Mouse (Mus musculus) cerebellum, postnatal 36 days (tissue): ENCODE measurements at regions not wholly inside any gene's neighbourhood (a gene's known extent, or its start where the extent isn't known, plus 50 kb on each side); places are given as distances from the start of the nearest gene placed in this dataset.

ENCODE experiments used
- DNase-seq, 2 experiments: peaks; one replicate each; pipeline ENCODE4 v3.0.0; 2021 to 2022; ENCODE audit warnings: mixed read lengths in 2 of 2

DNA sequence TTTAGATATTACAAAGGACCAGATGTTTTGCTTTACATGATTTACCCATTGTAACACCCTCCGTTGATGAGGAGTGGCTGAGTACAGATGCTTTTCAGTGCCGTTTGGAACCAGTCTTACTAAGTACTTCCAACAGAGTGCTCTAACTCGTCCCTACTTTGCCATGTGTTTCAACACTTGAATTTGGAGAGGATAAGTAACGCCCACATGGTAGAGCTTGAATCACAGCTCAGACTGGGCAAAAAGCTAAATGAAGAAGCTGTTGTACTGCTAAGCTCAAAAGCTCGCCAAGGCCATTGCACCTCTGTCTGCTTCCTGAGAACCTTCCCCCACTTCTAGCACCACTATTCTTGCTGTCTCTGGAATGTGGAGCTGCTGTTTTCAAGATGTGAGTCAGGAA, 471.1 kb downstream of the Nfib start:
- no peak for DNase-seq

DNA sequence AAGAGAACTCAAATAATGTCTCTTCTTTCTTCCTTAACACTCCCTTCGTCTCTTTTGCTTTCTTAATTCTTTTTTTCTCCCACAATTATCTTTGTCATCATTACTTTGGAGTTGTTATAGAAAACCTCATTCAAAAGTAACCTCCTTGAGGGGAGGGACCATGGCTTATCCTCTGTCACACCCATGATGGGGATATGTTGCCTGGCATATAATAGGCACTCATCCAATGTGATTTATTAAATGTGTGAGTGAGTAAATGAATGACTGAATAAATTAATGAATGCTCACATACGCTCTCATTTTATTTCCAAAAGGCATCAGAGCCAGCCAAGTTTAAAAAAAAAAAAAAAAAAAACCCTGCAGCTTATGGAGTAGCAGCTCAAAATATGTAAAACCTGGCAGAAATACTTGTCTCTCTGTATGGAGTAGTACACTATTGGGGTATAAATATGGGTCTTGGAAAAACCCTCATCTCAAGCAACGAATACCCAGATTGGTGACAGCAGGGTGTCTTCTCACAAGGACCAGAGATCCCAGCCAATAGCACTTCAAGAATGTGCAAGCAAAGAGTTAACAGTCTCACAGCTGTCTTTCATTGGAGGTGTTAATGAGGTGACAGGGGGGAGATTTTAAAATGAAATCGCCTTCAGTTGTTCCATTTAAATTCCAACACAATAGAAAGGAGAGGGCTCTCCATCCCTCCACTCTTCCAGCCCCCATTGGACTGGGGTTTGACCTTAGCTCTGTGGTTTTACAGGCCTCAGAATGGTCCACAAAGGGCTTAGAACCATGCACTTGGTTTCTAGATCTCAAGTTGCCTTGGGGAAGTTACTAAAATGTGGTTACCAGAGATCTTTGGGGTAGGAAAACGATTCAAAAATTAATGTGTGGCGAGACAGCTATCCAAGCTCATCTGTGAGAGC, 479.1 kb downstream of the Nfib start:
- no peak for DNase-seq

DNA sequence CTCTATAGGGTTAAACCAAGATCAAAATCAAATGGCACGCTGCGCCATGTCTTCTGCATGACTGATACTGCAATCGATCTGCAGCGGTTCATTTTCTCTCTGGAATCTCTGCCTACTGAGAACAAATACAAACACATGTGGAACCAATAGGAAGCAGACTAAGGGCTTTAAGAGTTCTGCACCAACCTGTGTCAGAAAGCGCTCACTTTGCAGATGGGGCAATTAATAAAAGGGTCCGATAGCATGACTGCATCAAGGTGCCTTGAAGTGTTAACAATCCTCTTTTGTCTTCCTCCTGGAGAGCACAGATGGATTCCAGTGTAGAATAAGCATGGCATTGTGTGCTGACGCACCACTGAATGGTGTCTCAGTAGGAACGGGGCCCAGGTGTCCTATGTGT, 484.8 kb downstream of the Nfib start:
- DNase-seq, result no peak

DNA sequence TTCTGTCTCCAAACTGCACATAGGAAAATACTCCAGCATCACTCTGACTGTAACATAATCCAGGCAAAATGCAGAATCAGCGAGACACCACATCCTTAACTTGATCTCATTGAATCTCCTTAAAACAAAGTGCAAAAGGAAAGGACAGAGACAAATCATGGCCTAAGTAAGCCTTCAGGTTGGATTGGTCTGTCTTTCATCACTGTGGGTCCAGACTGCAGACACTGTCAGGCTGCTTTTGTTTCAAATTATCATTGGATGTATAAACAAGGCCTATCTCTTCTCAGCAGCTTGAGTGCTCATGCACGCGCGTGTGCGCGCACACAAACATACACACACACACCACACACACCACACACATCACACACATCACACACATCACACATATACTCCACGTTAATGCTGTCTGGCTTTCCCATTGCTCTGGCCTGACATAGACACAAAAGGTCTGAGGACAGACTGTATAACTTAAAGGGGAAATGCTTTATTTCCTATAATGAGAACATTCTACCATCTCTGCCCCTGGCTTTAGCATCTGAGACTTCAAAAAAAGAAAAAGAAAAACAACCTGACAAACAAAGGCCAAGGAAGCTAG, 485.3 kb downstream of the Nfib start:
- DNase-seq, result no peak

DNA sequence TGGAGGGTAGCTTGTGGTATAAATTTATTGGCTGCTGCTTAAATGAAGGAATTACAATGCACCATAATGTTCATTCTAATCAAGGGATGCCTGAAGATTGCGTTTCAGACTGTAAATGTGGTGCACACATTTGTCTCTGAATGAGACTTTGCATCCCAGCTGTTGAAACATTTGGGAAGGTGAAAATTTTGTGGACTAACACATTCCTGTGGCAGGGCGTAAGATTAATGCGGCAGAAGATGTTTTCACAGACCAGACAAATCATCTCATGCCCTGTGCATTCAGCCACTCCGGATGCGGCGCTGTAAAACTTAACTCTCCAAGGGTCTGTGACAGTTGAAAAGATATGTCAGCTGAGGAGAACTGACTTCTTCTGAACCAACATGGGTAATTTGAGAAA, 486.9 kb downstream of the Nfib start:
- no peak for DNase-seq

DNA sequence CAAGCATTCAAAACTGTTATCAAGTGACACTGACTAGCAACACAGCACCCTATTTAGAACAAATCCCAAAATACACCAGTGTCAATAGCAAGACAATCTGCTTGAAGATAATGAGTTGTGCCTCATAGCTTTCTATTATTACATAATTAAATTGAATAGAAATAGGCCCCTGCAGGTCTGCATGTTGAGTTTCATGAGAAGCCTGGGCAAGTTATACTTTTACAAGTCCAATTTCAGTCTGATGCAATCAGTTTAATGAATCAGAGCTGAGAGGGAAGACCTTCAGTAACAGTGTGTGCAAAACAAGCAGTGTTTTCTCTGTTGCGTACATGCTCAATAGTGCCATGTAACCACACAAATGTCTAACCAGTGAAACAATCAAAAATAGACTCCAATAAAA, 498.5 kb downstream of the Nfib start:
- no peak for DNase-seq

DNA sequence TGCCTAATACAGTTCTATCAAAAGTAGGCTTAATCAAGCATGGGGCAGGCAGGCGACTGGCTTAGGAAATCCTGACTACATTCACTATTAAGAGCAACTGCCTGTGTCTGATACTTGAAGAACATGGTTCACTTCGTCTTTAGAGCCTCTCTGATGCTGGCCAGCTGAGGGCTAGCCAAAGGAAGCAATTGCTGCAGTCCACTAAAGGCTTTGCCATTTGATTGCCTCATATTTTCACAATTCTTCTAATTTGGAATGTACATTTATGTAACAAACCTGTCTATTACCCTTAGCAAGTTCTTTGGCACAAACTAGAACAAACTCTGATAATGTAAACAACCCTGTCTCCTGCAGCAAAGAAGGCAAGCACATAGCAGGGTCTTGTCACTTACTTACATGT, 505.2 kb downstream of the Nfib start:
- DNase-seq, result no peak

DNA sequence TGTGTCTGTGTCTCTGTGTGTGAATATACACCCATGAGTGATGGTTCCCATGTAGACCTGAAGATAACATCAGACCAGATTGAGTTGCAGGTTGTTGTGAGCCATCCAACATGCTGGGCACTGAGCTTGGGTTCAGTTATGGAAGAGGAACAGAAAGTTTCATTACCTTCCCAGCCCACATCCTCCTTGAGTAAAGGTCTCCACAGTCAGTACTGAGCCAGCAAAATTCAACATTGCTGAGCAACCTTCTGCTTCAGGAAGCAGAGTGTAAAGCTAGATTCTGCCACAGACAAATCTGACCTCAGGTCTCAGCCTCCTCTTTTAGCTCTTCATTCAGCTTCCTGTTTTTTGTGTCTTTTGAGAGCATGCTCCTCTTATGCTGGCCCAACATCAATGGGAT, 506.4 kb downstream of the Nfib start:
- no peak for DNase-seq

DNA sequence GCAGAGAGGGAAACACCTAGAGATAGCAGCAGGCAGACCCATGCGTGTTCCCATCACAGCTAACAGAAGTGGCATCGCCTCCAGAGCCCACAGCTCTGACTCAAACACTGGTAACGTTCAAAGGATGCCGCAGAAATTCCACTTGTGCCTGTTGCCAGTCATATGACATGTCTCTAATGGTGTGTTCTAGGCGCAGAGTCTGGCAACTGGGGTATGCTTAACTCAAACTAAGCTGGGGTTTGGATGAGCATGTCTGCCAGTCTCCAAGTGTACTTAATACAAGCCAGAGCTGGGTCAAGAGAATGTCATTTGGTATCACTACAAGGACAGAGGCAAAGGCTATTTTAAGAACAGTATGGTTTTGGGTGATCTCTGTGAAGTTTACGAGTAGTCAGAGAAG, 507.9 kb downstream of the Nfib start:
- DNase-seq, result no peak

DNA sequence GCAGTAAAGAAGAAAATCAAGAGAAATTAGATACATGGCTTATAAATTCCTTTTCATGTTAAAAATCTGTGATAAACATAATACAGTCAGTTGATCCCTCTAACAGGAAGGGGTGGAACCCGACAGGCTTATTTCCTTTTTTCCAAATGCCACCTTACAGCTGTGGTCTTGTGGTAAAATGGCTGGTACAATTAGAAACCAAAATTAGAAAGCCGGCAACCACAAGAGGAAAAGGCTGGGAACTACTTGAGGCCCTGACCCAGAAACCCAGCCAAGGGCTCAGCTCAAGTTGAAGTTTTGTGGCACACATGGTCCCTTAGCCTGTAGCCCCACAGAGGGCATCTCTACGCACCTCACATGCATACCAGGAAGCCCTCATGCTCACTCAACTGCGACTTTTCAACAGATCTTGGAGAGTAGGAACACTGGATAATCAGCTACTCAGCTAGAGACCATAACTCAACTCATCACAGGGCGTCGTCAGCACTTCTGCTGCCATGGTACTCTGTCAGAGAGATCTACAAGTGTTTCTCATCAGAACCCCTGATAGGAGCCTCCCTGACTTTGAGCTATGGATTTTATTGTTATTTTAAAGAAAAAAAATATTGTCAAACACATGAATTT, 509.4 kb downstream of the Nfib start:
- no peak for DNase-seq

DNA sequence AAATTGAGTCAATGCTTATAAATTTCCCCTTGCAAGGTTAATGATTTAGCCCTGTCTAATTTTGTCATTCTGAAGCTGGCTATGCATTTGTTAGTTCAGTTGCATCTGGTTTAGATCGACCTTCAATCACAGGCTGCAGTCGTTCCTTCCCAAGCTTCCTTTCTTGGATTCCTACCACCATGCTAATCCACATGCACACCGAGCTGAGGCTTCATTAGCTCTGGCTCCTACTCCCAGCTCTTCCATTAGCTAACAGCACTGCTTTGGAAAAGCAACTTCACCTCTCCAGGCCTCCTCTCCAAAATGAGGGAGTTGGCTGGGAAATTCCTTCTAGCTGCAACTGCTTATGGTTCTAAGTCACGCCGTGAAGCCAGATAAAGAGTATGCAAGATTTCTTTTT, 511.6 kb downstream of the Nfib start:
- no peak for DNase-seq

DNA sequence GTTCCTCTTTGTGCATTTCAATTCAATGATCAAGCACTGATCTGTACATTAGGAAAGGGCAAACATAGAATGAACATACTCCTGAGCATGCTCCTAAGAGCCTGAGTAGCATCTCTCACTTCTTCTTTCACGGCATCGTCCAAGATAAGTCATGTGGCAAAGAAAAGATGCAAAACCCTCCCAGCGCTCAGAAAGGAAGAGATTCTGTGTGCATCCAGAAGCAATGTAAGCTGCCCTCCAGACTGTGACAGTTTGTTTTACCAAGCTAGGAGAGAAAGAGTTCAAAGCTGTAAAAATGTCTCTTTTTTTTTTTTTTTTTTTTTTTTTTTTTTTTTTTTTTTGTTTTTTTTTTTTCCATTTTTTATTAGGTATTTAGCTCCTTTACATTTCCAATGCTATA, 518.7 kb downstream of the Nfib start:
- no peak for DNase-seq

DNA sequence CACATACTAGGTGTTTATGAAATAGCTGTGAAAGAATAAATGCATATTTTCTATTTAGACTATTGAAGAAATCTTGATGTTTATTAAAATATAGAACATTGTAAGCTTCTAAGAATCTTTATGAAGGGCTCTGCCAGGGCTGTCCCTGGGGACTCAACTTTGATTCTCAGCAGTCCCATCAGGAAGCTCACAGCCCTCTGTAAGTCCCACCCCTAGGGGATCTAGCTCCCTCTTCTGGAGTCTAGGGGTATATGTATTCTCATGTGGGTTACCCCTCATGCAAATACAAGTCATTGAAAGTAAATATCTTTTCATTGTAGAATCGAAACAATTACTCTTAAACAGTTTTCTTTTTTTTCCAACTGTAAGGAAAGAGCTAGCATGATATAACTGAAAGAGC, 521.6 kb downstream of the Nfib start:
- DNase-seq, result no peak

DNA sequence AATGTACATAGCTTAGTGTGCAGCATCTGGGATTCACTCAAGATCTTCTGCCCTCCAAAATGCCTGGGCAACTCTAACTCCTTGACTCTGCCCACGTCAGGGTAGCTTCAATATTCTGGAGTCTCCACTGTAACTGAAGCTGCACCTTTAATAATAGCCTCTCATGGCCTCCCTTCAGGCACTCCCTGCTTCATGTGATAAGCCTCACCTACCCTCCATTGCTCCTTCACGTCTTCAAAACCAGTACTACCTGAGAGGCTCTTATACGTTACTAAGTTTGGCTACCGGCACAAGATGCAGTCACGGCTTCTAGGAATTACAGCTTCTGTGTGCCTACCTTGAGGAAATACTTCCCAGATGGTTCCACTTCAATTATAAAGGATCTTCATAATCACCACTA, 527.4 kb downstream of the Nfib start:
- DNase-seq, result no peak

DNA sequence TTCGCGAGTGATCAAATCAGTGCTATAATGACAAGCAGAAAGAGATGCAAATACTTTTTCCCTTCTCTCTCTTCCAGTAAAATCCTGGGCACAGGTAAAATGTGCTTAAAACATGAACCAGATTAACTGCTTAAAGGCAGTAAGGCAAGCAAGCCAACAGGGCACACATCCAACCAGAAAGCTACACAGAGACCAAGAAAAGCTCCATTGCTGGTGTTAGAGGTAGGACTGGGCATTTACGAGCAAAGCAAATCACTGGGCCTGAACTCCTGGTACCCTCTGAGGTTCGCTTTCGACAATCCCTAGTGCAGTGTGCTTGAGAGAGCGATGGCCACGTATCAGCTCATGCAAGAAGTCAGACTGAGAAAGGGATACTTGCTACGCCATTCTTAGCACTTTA, 528.8 kb downstream of the Nfib start:
- DNase-seq, result no peak

DNA sequence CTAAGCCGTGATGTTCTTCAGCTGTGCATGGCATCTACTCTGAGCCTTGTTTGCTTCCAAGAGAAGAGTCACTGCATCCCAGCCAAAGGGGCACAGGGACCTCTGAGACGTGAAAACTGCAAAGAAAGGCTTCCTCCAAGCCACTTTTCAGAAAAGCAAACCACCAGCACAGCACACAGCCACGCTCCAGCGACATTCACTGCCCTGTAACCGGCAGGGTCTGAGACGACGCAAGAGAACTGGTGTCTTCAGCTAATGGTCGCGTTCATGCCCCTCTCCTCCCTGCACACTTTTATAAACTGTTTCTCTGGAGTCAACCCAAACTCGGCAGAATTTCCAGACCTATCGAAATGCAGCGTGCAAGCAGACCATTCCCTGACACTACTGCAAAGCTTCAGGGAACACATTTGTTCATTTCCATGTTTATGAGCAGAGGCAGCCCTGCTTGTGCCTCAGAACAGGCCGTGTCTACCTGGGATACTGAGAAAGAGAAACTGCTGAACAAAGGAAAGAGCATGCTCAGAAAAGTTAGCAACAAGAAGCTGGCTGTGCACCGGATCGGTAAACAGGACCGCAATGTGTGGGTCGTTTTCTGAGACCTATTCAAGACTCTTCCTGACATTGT, 532.0 kb downstream of the Nfib start:
- no peak for DNase-seq

DNA sequence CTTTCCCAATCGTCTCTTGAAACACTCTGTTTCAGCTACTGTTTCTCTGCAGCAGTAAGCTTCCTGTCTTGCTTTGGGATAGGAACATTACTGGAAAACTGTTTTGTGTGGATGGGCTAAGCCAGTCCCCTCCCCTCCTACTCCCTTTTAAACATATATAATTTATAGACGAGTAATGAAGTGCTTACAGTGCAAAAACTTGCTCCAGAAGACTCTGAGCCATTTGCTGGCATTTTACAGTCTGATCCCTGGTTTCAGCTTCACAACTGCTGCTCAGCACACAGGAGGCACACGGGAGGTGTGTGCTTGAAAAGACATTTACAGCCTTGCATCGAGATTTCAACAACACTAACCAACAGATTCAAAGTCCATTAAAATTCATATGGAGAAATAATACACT, 534.6 kb downstream of the Nfib start:
- DNase-seq, result no peak

DNA sequence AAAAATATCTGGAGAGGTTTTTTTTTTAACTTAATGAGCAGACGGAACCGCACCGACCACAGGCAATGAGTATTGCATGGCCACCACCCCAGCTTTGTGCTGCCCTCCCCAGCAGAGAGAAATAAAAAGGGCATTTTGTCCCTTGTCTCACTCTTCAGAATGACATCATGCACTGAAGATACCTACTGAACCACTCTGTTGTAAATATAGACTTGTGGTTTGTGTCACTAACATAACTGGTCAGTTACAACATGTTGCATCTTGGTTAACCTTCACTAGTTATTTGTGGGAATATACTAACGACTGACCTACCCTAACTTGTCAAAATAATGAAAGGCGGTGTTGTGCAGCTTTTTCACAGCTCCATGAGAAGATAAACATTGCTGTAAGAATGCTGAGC, 537.5 kb downstream of the Nfib start:
- DNase-seq, result no peak

DNA sequence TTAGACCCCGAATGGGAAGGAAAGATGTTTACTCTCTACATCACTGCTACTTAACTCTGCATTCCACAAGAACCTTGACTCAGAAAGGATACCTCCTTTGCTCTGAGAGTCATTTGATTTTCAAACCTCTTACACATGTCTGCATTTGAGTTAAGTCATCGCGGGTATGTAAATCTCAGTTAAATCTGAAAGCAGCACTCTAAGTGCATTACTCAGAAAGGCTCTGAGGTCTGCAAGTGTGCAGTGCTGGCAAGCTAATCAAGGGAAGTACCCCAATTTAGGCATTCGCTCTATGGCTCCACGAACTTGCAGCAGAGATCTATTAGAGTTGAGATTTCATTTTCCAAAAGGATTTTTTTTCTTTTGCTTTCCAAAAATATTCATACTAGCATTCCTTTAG, 538.2 kb downstream of the Nfib start:
- DNase-seq, result no peak

DNA sequence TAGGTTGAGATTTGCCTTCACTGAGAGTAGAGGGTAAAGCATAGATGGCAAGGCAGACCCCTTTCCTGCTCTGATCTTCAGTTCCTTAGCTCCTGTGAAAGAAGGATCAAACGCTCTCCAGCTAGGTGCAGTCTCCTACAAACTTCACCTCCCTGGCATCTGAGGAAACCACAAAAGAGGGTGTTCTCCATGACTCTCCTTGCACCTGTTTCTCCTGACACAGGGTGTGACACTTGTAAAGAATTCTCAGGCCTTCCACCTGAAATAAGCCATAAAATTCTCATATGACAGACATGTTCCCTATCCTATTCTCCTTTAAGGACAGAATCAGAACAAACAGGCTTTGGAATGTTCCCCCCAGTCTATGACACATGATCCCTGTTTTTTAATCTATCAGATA, 538.7 kb downstream of the Nfib start:
- DNase-seq, result no peak

DNA sequence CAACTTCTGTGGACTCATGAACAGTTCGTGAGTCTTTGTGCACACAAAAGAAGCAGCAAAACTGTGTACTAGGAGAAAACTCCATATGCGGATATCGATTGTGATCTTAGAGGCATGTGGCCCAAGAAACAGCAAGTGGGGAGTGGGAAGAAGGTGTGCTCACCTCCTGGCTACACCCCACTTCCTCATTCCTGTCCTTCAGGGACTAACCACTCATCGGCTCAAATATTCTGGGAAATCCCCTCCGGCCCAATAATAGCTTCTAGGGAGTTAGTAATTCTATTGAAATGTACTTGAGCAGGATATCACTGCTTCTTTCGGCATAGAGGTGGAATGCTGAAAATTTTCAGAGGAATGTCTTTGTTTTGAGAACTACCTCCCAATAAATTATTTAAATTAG, 539.5 kb downstream of the Nfib start:
- DNase-seq, result no peak

DNA sequence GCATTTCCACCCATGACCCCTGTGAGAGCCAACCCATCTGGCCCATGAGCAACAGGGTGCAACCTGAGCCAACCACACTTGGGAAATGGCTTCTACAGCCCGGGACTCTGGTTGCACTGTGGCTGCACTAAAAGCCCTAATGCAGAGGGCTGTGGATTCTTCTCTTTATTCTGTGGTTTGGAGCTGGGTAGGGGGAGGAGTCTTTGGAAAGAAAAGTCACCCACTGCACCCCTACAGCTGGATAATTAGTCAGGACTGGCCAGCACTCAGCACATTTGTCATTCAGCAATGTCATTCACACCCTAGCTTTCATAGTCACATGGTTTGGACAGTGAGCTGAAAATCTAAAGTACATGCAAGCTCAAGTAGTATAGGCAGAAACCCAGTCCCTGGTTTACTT, 541.5 kb downstream of the Nfib start:
- no peak for DNase-seq

DNA sequence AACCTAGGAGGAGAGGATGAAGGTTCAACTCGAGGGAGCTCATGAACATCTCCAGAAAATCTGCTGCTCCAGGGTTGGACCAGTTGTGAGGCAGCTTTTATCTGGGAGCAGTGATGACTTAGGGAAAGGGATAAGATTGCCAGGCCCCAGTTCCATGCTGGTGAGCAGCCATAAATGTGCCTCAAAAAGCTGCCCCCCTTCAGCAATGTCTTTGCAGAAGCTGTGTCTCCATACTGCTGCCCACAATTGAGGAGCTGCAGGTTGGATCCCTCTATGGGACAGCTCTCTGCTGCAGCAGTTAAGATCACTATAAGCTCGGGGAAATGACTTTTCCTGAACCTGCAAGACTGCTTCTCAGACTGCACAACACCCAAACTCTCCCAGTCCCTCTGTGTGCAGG, 543.7 kb downstream of the Nfib start:
- DNase-seq, result no peak

DNA sequence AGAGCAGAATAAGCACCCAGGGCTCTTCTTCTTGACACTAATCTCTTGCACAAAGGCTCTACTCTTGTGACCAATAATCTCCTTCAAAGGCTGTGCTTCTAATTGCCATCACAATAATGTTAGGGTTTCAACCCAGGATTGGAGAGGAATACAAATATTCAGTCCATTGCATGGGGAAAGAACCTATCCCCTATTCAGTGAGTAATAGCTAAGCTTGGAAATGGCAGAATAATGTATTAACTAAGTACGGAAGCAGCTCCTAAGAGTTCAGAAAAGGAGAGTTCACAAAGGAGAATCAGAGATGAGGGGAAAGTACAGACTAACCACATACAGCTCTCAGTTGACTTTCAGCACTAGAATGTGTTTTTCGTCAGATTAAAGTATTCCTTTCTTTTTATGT, 544.3 kb downstream of the Nfib start:
- DNase-seq, result no peak
